Mouse (Mus musculus) liver, embryonic 14.5 days (tissue): ENCODE results near the gene Grb7.

ENCODE experiments used
- CTCF ChIP-seq: IDR thresholded peaks from 2 replicates; pipeline ENCODE4 v1.5.1; 2016; ENCODE audit warnings: antibody characterized with exemption, low read depth, control low read depth
- EP300 ChIP-seq: IDR thresholded peaks from 2 replicates; pipeline ENCODE4 v1.6.1; 2016; ENCODE audit warnings: antibody characterized with exemption, low read depth

- TF ChIP-seq CTCF (no peak), EP300 (no peak)
Measured at GRCm38 (mm10) chr11:98493394-98493793, 47.2 kb downstream of the Grb7 start.
